Mouse (Mus musculus) heart, embryonic 10.5 days (tissue): ENCODE results near the gene Cant1. TPM values are rescaled to one million over a fixed set of nuclear protein-coding genes. Genes with fewer than 3 reads are reported as not detected.

Experiments used
- DNase-seq: peaks from one replicate; pipeline ENCODE4 v3.0.0-alpha.2; 2017; ENCODE audit warnings: low spot score
- H3K27ac ChIP-seq: fragments of 300-500 bp; sonication (generic); 2 replicates; pipeline ENCODE4 v1.5.1; 2016; ENCODE audit warnings: mild to moderate bottlenecking
- H3K27me3 ChIP-seq: fragments of 300-500 bp; sonication (generic); 2 replicates; pipeline ENCODE4 v1.6.1; 2016; ENCODE audit warnings: mild to moderate bottlenecking; ENCODE audit not compliant: poor library complexity, insufficient read depth, severe bottlenecking
- H3K36me3 ChIP-seq: fragments of 300-500 bp; sonication (generic); 2 replicates; pipeline ENCODE4 v1.6.1; 2016; ENCODE audit warnings: mild to moderate bottlenecking, moderate library complexity
- H3K4me1 ChIP-seq: fragments of 300-500 bp; sonication (generic); 2 replicates; pipeline ENCODE4 v1.6.1; 2016; ENCODE audit warnings: mild to moderate bottlenecking
- H3K4me3 ChIP-seq: fragments of 300-500 bp; sonication (generic); 2 replicates; pipeline ENCODE4 v1.5.1; 2016; ENCODE audit warnings: mild to moderate bottlenecking, moderate library complexity
- H3K9me3 ChIP-seq: fragments of 300-500 bp; sonication (generic); 2 replicates; pipeline ENCODE4 v1.6.1; 2016; ENCODE audit warnings: mild to moderate bottlenecking, moderate library complexity
- whole genome bisulfite sequencing: fragments of 180-500 bp; shearing (Covaris S2); methylation state at CpG from one replicate; pipeline ENCODE4 v1.1.7; 2016; 5-methylcytosine and 5-hydroxymethylcytosine counted together
- polyA plus RNA-seq: library from polyadenylated mRNA; unstranded; fragments of >200 nt; fragmentation: Nextera tagmentation; extraction: Ambion mirVana; gene quantifications from 2 replicates; pipeline ENCODE4 v1.2.1, GENCODE M21; 2016

Cant1 gene
- polyA plus RNA-seq, 1 experiment from 2014 or later = 22.4 TPM

DNA sequence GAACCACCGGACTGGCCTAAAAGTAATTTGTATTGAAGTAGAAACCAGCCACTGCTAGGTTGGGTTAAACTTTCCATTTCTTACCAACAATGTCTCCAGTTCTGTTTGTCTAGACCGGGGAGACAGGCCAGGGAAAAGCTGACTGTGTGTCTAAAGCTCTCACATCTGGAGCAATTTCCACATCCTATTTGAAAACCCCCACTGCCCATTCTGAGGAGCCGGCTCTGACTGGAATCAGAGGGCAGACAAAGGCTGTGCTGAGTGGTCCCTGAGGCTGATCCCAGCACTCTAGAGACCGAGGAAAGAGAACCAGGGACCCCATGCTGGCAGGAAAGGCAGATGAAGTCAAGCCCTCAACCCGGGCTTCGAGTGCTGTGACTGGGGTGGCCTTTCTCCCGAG, 46.2 kb downstream of the Cant1 start:
- 52% methylated on average over 7 of the region's 7 CpGs for WGBS
- 0 out of 2 replicates have a peak overlapping the region, but pooled peaks have one; percentile 49 for H3K27ac ChIP-seq

DNA sequence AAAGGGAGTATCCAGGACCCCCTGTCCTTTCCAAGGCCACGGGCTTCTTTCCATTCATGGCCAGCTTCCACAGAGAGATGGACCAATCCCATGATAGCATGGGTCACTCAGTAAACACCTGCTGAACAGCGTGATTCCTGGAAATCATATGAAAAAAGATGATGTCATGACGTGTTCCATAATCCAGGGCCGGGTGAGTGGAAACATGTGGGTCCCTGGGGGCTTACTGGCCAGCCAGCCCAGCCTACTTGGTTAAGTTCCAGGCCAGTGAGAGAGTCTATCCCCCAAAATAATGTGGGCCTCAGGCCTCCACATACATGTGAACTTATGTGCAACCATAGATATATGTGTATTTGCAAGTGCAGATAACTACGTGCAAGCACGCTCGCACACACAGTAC, 47.0 kb downstream of the Cant1 start:
- no peaks in the 10 kb centered on the region for H3K4me1 ChIP-seq
- no peak overlapping the region for H3K27ac ChIP-seq
- 88% methylated on average over 7 of the region's 7 CpGs for WGBS
- H3K36me3 ChIP-seq = no peaks in the 10 kb centered on the region
- no peaks in the 10 kb centered on the region for H3K9me3 ChIP-seq
- DNase-seq = no peak
- H3K4me3 ChIP-seq = no peak overlapping the region
- peaks cover 19% of the 10 kb centered on the region for H3K27me3 ChIP-seq

More for the DNA sequence above, 46.2 kb downstream of the Cant1 start:
- H3K27me3 ChIP-seq = peaks cover 19% of the 10 kb centered on the region
- no peaks in the 10 kb centered on the region for H3K9me3 ChIP-seq
- no peaks in the 10 kb centered on the region for H3K4me1 ChIP-seq
- no peak overlapping the region for H3K4me3 ChIP-seq
- DNase-seq = no peak
- no peaks in the 10 kb centered on the region for H3K36me3 ChIP-seq

DNA sequence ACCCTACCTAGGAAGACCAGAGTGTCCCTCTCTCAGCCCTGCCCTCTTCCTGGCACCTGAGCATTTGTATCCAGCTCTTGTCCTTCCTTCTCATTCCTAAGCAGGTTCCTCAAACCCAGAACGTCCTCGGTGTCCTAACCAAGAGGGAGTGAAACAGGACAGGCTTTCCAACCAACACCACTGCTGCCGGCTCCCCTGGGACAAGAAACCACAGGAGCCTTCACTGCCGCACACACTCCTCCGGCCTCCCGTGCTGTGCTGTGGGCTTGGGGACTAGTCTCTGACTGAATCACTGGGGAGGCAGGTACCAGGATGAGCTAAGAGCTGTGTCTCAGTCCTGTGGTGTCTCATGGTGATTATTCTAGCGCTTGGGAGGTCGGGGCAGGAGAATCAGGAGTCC, 49.2 kb downstream of the Cant1 start:
- 69% methylated on average over 8 of the region's 8 CpGs for WGBS
- peaks cover 20% of the 10 kb centered on the region for H3K4me1 ChIP-seq
- H3K27ac ChIP-seq = no peak overlapping the region

DNA sequence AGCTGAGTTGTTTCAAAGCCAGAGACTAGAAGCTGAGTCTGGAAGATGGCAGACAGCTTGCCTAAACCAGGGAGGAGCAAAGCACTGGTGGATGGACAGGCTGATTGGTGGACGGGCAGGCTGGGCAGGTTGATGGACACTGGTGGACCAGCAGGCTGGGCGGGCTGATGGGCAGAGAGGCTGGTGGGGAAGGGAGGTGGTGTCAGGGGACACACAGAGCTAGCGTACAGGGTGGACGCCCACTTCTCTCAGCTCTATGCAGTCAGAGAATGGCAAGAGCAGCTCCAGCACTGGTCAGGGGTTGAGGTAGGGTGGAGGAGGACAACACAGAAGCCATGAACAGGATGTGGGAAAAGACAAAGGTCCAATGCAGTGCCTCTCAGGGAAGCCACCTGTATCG, 49.6 kb downstream of the Cant1 start:
- Histone ChIP-seq H3K27me3 (peaks cover 19% of the 10 kb centered on the region), H3K27ac (no peak overlapping the region), H3K4me1 (peaks cover 24% of the 10 kb centered on the region), H3K4me3 (no peak overlapping the region), H3K36me3 (no peaks in the 10 kb centered on the region), H3K9me3 (no peaks in the 10 kb centered on the region)
- no peak for DNase-seq
- 73% methylated on average over 5 of the region's 5 CpGs for WGBS

More for the DNA sequence above, 49.2 kb downstream of the Cant1 start:
- Histone ChIP-seq H3K27me3 (peaks cover 19% of the 10 kb centered on the region), H3K36me3 (no peaks in the 10 kb centered on the region), H3K9me3 (no peaks in the 10 kb centered on the region), H3K4me3 (no peak overlapping the region)
- no peak for DNase-seq

DNA sequence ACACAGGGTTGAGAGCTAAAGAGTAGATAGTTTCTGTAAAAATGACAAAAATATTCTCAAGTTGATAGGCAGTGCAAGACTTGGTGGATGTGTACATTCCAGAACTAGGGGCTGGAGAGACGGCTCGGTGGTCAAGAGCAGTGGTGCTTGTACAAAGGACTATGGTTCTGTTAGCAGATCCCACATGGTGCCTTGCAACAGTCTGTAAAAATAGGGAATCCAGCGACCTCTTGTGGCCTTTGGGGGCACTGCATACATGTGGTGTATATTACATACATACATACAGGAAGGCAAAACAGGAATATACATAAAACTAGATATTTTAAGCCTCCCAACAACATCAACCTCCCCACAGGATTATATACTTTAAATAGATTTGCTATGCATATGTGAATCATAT, 50.6 kb downstream of the Cant1 start:
- WGBS = 62% methylated on average over 3 of the region's 3 CpGs
- Histone ChIP-seq H3K4me1 (peaks cover 34% of the 10 kb centered on the region), H3K9me3 (no peaks in the 10 kb centered on the region), H3K27me3 (peaks cover 19% of the 10 kb centered on the region), H3K36me3 (no peaks in the 10 kb centered on the region), H3K4me3 (no peak overlapping the region), H3K27ac (no peak overlapping the region)
- DNase-seq = no peak

DNA sequence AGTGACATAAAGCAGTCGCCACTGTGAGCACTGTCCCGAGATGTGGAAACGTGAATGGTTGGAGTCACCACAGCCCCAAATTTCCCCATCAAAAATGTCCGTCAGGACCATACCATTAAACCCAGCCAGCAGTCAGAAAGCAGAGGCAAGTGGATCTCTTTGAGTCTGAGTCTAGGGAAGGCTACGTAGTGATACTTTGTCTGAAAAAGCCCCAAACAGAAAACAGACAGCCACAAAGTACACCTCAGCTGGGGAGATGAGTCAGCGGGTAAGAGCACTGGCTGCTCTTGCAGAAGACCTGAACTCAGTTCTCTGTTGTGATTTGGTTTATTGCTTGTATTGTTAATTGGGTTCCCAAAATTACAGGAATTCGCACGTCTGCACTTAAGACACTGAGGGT, 52.3 kb downstream of the Cant1 start:
- DNase-seq = no peak
- Histone ChIP-seq H3K4me1 (peaks cover 51% of the 10 kb centered on the region), H3K36me3 (no peaks in the 10 kb centered on the region), H3K9me3 (no peaks in the 10 kb centered on the region), H3K27ac (peak overlapping the region; percentile 87), H3K4me3 (no peak overlapping the region), H3K27me3 (peaks cover 19% of the 10 kb centered on the region)
- 61% methylated on average over 8 of the region's 8 CpGs for WGBS

DNA sequence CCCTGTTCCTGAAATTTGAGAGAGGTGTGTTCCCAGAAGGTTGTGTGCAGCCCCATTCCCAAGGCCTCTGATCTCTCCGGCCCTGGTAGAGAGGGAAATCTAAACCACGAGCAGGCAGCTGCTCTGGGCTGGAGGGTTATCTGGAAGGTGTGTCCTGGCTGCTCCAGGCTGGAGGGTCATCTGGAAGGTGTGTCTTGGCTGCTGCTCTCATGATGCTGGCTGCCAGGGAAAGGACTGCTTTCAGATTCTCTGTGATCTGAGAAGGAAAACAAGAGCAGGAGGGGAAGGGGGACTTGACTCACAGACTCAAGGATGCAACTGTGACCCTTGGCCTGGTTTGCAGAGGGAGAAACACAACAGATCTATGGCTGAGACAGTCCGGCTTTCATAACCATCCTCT, 52.8 kb downstream of the Cant1 start:
- Histone ChIP-seq H3K4me1 (peaks cover 52% of the 10 kb centered on the region), H3K4me3 (no peak overlapping the region), H3K36me3 (no peaks in the 10 kb centered on the region), H3K27me3 (peaks cover 15% of the 10 kb centered on the region), H3K27ac (peak overlapping the region; percentile 87), H3K9me3 (no peaks in the 10 kb centered on the region)
- DNase-seq = no peak
- 27% methylated on average over 3 of the region's 3 CpGs for WGBS

DNA sequence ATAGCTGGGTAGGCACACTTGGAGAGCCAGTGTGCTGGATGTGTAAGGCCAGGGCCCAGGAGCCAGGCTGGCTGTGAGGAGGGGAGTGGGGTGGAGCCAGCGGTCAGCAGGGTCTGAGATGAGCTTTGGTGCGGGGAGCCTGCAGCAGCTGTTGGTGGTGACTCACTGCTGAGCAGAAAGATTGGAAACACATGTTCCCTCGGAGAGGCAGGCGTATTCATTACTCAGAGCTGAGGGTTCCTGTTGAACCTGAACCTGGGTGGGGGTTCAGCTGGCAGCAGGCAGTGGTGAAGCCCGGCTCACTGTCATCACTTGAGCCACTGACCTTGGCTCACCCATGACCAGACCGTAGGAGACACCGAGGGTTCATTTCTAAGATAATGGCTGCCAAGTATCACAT, 53.7 kb downstream of the Cant1 start:
- Histone ChIP-seq H3K4me3 (no peak overlapping the region), H3K27me3 (peaks cover 10% of the 10 kb centered on the region; the same call in 1 of the 2 replicates), H3K36me3 (no peaks in the 10 kb centered on the region), H3K4me1 (peaks cover 61% of the 10 kb centered on the region), H3K27ac (peak overlapping the region; percentile 87), H3K9me3 (no peaks in the 10 kb centered on the region)
- 47% methylated on average over 7 of the region's 7 CpGs for whole genome bisulfite sequencing
- peak; percentile 81 for DNase-seq

DNA sequence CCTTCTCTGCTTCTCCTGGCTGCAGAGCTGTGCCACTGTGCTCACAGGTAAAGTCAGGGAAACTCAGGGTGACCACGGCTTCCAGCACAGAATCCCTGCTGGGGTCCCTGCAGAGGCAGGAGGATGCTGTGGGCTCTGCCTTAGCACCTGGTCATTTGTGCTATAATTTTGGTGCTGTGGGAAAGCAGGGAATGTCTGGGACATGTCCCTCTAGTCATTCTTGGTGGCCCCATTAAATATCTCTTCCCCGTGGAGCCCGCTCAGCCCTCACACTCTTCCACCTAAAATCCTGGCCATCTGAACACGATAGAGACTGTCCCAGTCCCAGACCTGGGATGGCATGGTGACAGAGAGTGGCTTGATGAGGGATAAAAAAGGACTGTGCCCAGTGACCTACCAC, 54.9 kb downstream of the Cant1 start:
- DNase-seq = no peak
- Histone ChIP-seq H3K36me3 (no peaks in the 10 kb centered on the region), H3K27me3 (0 out of 2 replicates have a peak, but pooled peaks cover 3% of the 10 kb centered on the region), H3K27ac (peak overlapping the region; percentile 87), H3K4me1 (peaks cover 63% of the 10 kb centered on the region), H3K9me3 (no peaks in the 10 kb centered on the region), H3K4me3 (no peak overlapping the region)
- WGBS = 74% methylated on average over 4 of the region's 4 CpGs

DNA sequence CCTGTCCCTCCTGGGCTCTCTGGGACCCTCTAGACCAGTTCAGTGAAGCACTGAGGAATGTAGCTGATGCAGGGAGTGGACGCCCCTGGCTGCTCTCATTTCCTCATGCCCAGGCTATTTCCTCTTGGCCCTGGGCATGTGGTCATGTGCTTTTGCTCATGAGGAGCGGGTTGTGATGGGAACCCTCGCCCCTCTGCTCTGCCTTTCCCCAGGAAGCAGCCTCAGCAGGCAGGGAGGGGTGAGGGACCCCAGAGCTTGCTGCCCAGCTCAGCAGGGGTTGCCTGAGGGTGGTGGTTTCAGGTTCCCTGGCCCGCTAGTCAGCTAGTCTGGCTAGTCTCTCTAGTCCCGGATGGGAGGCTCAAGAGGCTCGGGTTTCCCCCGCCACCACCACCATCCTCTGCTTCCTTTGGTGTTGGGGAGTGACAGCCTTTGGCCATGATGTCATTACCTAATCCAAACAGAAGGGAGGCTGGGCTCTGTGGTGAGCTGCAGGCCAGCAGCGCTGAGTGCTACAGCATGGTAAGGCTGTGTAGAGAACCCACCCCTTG, 55.8 kb downstream of the Cant1 start:
- Histone ChIP-seq H3K27ac (peak overlapping the region; percentile 87), H3K4me1 (peaks cover 66% of the 10 kb centered on the region), H3K4me3 (peak overlapping the region; percentile 37), H3K9me3 (no peaks in the 10 kb centered on the region), H3K27me3 (0 out of 2 replicates have a peak, but pooled peaks cover 3% of the 10 kb centered on the region), H3K36me3 (no peaks in the 10 kb centered on the region)
- under 1% methylated on average over 8 of the region's 8 CpGs for WGBS
- peak; percentile 85 for DNase-seq

DNA sequence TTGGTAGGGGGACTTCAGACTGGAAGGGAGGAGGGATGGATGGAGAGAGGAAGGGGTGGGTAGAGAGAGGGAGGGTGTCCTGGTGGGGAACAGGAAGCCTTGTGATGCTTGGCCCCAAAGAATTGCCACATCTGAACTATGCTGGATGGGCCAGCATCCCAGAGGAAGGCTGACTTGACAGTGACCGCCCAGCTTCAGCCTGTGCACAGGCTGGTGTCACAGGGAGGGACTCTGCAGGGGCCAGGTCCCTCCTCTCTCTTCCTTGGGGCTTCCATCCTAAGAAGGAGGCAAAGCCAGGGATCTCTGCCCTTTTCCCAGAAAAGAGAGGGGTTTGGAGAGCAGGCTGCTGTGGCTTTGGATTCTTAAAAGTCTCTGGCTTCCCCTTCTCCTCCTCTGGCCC, 56.4 kb downstream of the Cant1 start:
- WGBS = 43% methylated on average over 1 of the region's 1 CpGs
- H3K4me3 ChIP-seq = peak overlapping the region; percentile 37; the same call in 1 of the 2 replicates
- DNase-seq = no peak
- H3K4me1 ChIP-seq = peaks cover 66% of the 10 kb centered on the region
- peak overlapping the region; percentile 87 for H3K27ac ChIP-seq
- no peaks in the 10 kb centered on the region for H3K9me3 ChIP-seq
- H3K27me3 ChIP-seq = 0 out of 2 replicates have a peak, but pooled peaks cover 3% of the 10 kb centered on the region
- no peaks in the 10 kb centered on the region for H3K36me3 ChIP-seq

DNA sequence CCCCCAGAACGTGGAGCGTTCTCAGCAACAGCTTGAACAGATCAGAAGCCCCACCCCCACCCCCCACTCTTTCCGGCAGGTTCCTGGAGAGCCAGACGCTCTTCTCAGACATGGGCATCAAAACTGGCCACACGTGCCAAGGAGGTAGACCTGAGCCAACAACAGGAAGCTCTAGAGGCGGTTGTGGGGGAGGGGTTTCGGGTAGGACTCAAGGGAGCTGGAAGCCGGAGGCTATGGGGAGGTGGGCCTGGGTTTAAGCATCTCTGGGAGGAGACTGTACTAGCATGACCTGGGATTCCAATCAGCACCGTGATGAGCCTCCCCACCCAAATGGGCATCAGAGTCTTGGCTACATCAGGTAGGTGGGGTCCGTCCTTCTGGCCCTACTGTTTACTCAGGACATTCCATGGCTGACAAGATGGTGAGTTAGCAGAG, 58.0 kb downstream of the Cant1 start:
- no peak for DNase-seq
- 51% methylated on average over 10 of the region's 10 CpGs for WGBS
- Histone ChIP-seq H3K36me3 (no peaks in the 10 kb centered on the region), H3K27me3 (no peaks in the 10 kb centered on the region; the same call in 1 of the 2 replicates), H3K9me3 (no peaks in the 10 kb centered on the region), H3K4me1 (peaks cover 62% of the 10 kb centered on the region), H3K27ac (0 out of 2 replicates have a peak overlapping the region, but pooled peaks have one; percentile 16), H3K4me3 (no peak overlapping the region)

DNA sequence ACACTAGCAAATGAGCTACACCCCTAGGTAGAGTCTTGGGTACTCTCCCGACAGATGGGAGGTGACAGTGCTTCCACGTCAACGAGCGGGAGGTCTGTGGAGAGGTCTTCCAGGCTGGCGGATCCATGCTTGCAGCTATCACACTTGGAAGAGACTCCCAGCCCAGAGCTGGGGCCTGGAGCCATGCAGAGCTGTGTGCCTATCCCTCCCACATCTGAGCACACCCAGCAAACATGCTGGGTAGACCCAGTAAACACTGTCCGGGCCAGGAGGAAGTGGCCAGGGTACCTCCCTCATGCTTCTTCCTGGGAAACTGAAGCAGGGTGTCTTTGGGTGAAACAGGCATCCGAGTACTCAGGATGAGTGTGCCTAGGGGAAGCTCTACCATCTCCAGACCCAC, 58.4 kb downstream of the Cant1 start:
- Histone ChIP-seq H3K9me3 (no peaks in the 10 kb centered on the region), H3K4me1 (peaks cover 62% of the 10 kb centered on the region), H3K27ac (0 out of 2 replicates have a peak overlapping the region, but pooled peaks have one; percentile 16), H3K4me3 (no peak overlapping the region), H3K36me3 (no peaks in the 10 kb centered on the region), H3K27me3 (no peaks in the 10 kb centered on the region; the same call in 1 of the 2 replicates)
- WGBS = 59% methylated on average over 7 of the region's 7 CpGs
- no peak for DNase-seq
